Mouse (Mus musculus) intestine, postnatal 0 days (tissue): ENCODE results near the gene Olfr1414. TPM values are rescaled to one million over a fixed set of nuclear protein-coding genes. Genes with fewer than 3 reads are reported as not detected.
A peak's percentile ranks its signal among the peaks of the same experiment; 100 is the strongest.
"Not testable (repeated sequence)": the region's sequence is repeated elsewhere in the genome, so short reads cannot be mapped to it uniquely, and the experiment has no call there.

Experiments used
- ATAC-seq: fragments of 200-750 bp; cut with Nextera tagmentation; 2 replicates; pipeline ENCODE4 v1.8.0; 2017; ENCODE audit warnings: mild to moderate bottlenecking, moderate TSS enrichment, moderate library complexity
- H3K27ac ChIP-seq: fragments of 300-500 bp; sonication (generic); 2 replicates; pipeline ENCODE4 v1.5.1; 2014; ENCODE audit warnings: mild to moderate bottlenecking, low read depth, low read length, moderate library complexity
- H3K27me3 ChIP-seq: fragments of 300-500 bp; sonication (generic); replicated peaks from 2 replicates; pipeline ENCODE4 v1.6.1; 2014; ENCODE audit warnings: low read length, mixed read lengths; ENCODE audit not compliant: control insufficient read depth, insufficient read depth
- H3K36me3 ChIP-seq: fragments of 300-500 bp; sonication (generic); 2 replicates; pipeline ENCODE4 v1.6.1; 2014; ENCODE audit warnings: mild to moderate bottlenecking, moderate library complexity; ENCODE audit not compliant: control insufficient read depth, insufficient read depth
- H3K4me1 ChIP-seq: fragments of 300-500 bp; sonication (generic); replicated peaks from 2 replicates; pipeline ENCODE4 v1.6.1; 2014; ENCODE audit warnings: antibody characterized with exemption, low read length, mixed read lengths; ENCODE audit not compliant: control insufficient read depth, insufficient read depth
- H3K4me2 ChIP-seq: fragments of 300-500 bp; sonication (generic); replicated peaks from 2 replicates; pipeline ENCODE4 v1.6.1; 2014; ENCODE audit warnings: low read depth, mild to moderate bottlenecking, moderate library complexity
- H3K4me3 ChIP-seq: fragments of 300-500 bp; sonication (generic); 2 replicates; pipeline ENCODE4 v1.5.1; 2014; ENCODE audit warnings: low read depth, low read length
- H3K9ac ChIP-seq: fragments of 300-500 bp; sonication (generic); 2 replicates; pipeline ENCODE4 v1.6.1; 2014; ENCODE audit warnings: mild to moderate bottlenecking, low read depth, low read length
- H3K9me3 ChIP-seq: fragments of 300-500 bp; sonication (generic); 2 replicates; pipeline ENCODE4 v1.6.1; 2016; ENCODE audit warnings: mixed run types; ENCODE audit not compliant: control insufficient read depth
- CTCF ChIP-seq: sonication (generic); IDR thresholded peaks from 2 replicates; pipeline ENCODE4 v1.5.1; 2016; ENCODE audit warnings: low read depth, mild to moderate bottlenecking, control low read depth, antibody characterized with exemption, moderate library complexity
- WGBS: fragments of 180-500 bp; shearing (Covaris S2); extraction: QIAGEN DNeasy Blood & Tissue Kit; methylation state at CpG from one replicate; pipeline ENCODE4 v1.1.7; 2014; 5-methylcytosine and 5-hydroxymethylcytosine counted together
- polyA plus RNA-seq: library from polyadenylated mRNA; unstranded; fragments of >200 nt; fragmentation: Nextera tagmentation; extraction: Ambion mirVana; gene quantifications from 2 replicates; pipeline ENCODE4 v1.2.1, GENCODE M21; 2015

Gene Olfr1414
- polyA plus RNA-seq, 1 experiment from 2014 or later, result not detected

GRCm38 (mm10) chr1:92515390-92515789, 3.1 kb downstream of the Olfr1414 start:
- H3K4me1 ChIP-seq, result no peaks in the 10 kb centered on the region
- H3K4me2 ChIP-seq, result no peak overlapping the region
- no peak overlapping the region for H3K4me3 ChIP-seq
- H3K9ac ChIP-seq, result no peak overlapping the region
- 79% methylated on average over 11 of the region's 11 CpGs for WGBS
- H3K27me3 ChIP-seq, result no peaks in the 10 kb centered on the region
- no peak for TF ChIP-seq CTCF
- no peaks in the 10 kb centered on the region for H3K9me3 ChIP-seq
- H3K27ac ChIP-seq, result no peak overlapping the region
- ATAC-seq, result no peak
- H3K36me3 ChIP-seq, result no peaks in the 10 kb centered on the region

GRCm38 (mm10) chr1:92511646-92512045, 6.8 kb downstream of the Olfr1414 start:
- H3K9me3 ChIP-seq, H3K27me3 ChIP-seq, H3K4me2 ChIP-seq, H3K27ac ChIP-seq, ATAC-seq, H3K9ac ChIP-seq, H3K4me3 ChIP-seq, H3K4me1 ChIP-seq, H3K36me3 ChIP-seq: not testable (repeated sequence)
- WGBS, result 81% methylated on average over 4 of the region's 5 CpGs

- Histone ChIP-seq H3K27ac (no peak within 1 kb of the TSS), H3K4me2 (no peak within 1 kb of the TSS), H3K9ac (no peak within 1 kb of the TSS), H3K4me1 (no peaks in the 10 kb centered on the region), H3K27me3 (no peaks in the 10 kb centered on the region; the same call in 1 of the 2 replicates), H3K4me3 (no peak within 1 kb of the TSS), H3K9me3 (no peaks in the 10 kb centered on the region), H3K36me3 (no peaks in the 10 kb centered on the region)
- no peak for ATAC-seq
- TF ChIP-seq CTCF, result no peak
- WGBS, result 87% methylated on average over 2 of the region's 2 CpGs
These were observed 22.5 kb downstream of the Olfr1414 start, which contains the start of gene Olfr1415 for GRCm38 (mm10) chr1:92496001-92496400. Gene Olfr1415 (minus strand): TSS chr1:92496101.

- no peak within 1 kb of the TSS for H3K4me2 ChIP-seq
- no peak within 1 kb of the TSS for H3K9ac ChIP-seq
- no peak for TF ChIP-seq CTCF
- no peaks in the 10 kb centered on the region for H3K4me1 ChIP-seq
- H3K9me3 ChIP-seq, result no peaks in the 10 kb centered on the region
- no peaks in the 10 kb centered on the region for H3K36me3 ChIP-seq
- ATAC-seq, result no peak
- no peaks in the 10 kb centered on the region for H3K27me3 ChIP-seq
- H3K27ac ChIP-seq, result no peak within 1 kb of the TSS
- no peak within 1 kb of the TSS for H3K4me3 ChIP-seq
These were observed 33.4 kb downstream of the Olfr1414 start, which contains the start of gene Olfr1416 for GRCm38 (mm10) chr1:92485013-92485412. Gene Olfr1416 (minus strand): TSS chr1:92485113.

- 4% methylated on average over 10 of the region's 10 CpGs for whole genome bisulfite sequencing
- peak overlapping the region; percentile 84 for H3K4me2 ChIP-seq
These were observed 44.3 kb downstream of the Olfr1414 start for GRCm38 (mm10) chr1:92474066-92474578.

GRCm38 (mm10) chr1:92473165-92474041, 45.1 kb downstream of the Olfr1414 start, which contains the start of gene Ndufa10:
Gene Ndufa10 (minus strand): TSS chr1:92473860.
- peak within 1 kb of the TSS; percentile 84 for H3K4me3 ChIP-seq
- no peak for TF ChIP-seq CTCF
- H3K4me1 ChIP-seq, result no peaks in the 10 kb centered on the region
- under 1% methylated on average over 67 of the region's 67 CpGs for WGBS
- H3K27me3 ChIP-seq, result 0 out of 2 replicates have a peak, but pooled peaks cover 3% of the 10 kb centered on the region
- H3K9me3 ChIP-seq, result no peaks in the 10 kb centered on the region
- peak within 1 kb of the TSS; percentile 84 for H3K4me2 ChIP-seq
- H3K9ac ChIP-seq, result peak within 1 kb of the TSS; percentile 95
- H3K36me3 ChIP-seq, result peaks cover 25% of the 10 kb centered on the region
- H3K27ac ChIP-seq, result peak within 1 kb of the TSS; percentile 88
- ATAC-seq, result peak; percentile 93

More at GRCm38 (mm10) chr1:92474066-92474578, 44.3 kb downstream of the Olfr1414 start:
- Histone ChIP-seq H3K4me3 (peak overlapping the region; percentile 84), H3K9me3 (no peaks in the 10 kb centered on the region), H3K27me3 (0 out of 2 replicates have a peak, but pooled peaks cover 3% of the 10 kb centered on the region), H3K4me1 (no peaks in the 10 kb centered on the region), H3K27ac (peak overlapping the region; percentile 54), H3K36me3 (peaks cover 18% of the 10 kb centered on the region), H3K9ac (peak overlapping the region; percentile 95)
- ATAC-seq, result peak; percentile 65
- no peak for TF ChIP-seq CTCF
